ENCODE assay signal across 8 mouse cellular contexts in genomic region chr5:107167373-107167772, GRCm38 (mm10).
DNase-seq lines count a peak whose midpoint lies in the region; ATAC-seq lines count a peak whose summit lies in the region.

No protein-coding gene starts in this region.

- H3K36me3 ChIP-seq in kidney, embryonic 16.5 days (ENCODE audit: insufficient read depth, low read length) = no peaks in the 10 kb centered on the region
- H3K36me3 ChIP-seq in forebrain, embryonic 12.5 days (replicated peaks) = no peaks in the 10 kb centered on the region
- H3K36me3 ChIP-seq in liver, embryonic 12.5 days = no peaks in the 10 kb centered on the region

- WGBS in kidney, embryonic 16.5 days = 19% methylated on average over 12 of the region's 12 CpGs
- 56% methylated on average over 12 of the region's 12 CpGs for WGBS in forebrain, embryonic 12.5 days
- WGBS in liver, embryonic 12.5 days (ENCODE audit: insufficient replicate concordance) = 64% methylated on average over 12 of the region's 12 CpGs

- H3K4me2 ChIP-seq in kidney, embryonic 16.5 days (replicated peaks; ENCODE audit: low read depth, low read length) = peak overlapping the region; percentile 43
- H3K4me2 ChIP-seq in forebrain, embryonic 12.5 days = 0 out of 2 replicates have a peak overlapping the region, but pooled peaks have one; percentile 4
- no peak overlapping the region for H3K4me2 ChIP-seq in liver, embryonic 12.5 days

- H3K4me3 ChIP-seq in kidney, embryonic 16.5 days (ENCODE audit: low read length) = peak overlapping the region; percentile 12; the same call in 1 of the 2 replicates
- H3K4me3 ChIP-seq in brown adipose tissue, adult 24 weeks (ENCODE audit: insufficient read depth, low read depth, low read length) = peak overlapping the region; percentile 11; the same call in 1 of the 2 replicates
- no peak overlapping the region for H3K4me3 ChIP-seq in forebrain, embryonic 12.5 days (replicated peaks)
- H3K4me3 ChIP-seq in liver, embryonic 12.5 days = no peak overlapping the region

- ATAC-seq in kidney, embryonic 16.5 days (ENCODE audit: low FRiP score, low TSS enrichment) = peak; percentile 35
- ATAC-seq in forebrain, embryonic 12.5 days (ENCODE audit: low FRiP score) = no peak
- no peak for ATAC-seq in liver, embryonic 12.5 days

- H3K27me3 ChIP-seq in kidney, embryonic 16.5 days (ENCODE audit: insufficient read depth, low read length) = no peaks in the 10 kb centered on the region
- peaks cover 19% of the 10 kb centered on the region for H3K27me3 ChIP-seq in forebrain, embryonic 12.5 days
- no peaks in the 10 kb centered on the region for H3K27me3 ChIP-seq in liver, embryonic 12.5 days (replicated peaks)

- H3K9ac ChIP-seq in kidney, embryonic 16.5 days (replicated peaks; ENCODE audit: low read length) = peak overlapping the region; percentile 32; the same call in 1 of the 2 replicates
- H3K9ac ChIP-seq in forebrain, embryonic 12.5 days = no peak overlapping the region
- H3K9ac ChIP-seq in liver, embryonic 12.5 days = no peak overlapping the region

- peaks cover 34% of the 10 kb centered on the region for H3K4me1 ChIP-seq in kidney, embryonic 16.5 days (ENCODE audit: insufficient read depth, low read length)
- H3K4me1 ChIP-seq in brown adipose tissue, adult 24 weeks (ENCODE audit: control insufficient read depth, insufficient read depth, insufficient read length, low read length) = peaks cover 46% of the 10 kb centered on the region
- peaks cover 24% of the 10 kb centered on the region for H3K4me1 ChIP-seq in forebrain, embryonic 12.5 days
- peaks cover 34% of the 10 kb centered on the region for H3K4me1 ChIP-seq in liver, embryonic 12.5 days

- no peak for DNase-seq in kidney, adult 11 months
- no peak for DNase-seq in ovary, adult 18-20 months (ENCODE audit: low spot score)
- DNase-seq in right cerebral cortex, postnatal 4 days = no peak
- DNase-seq in right cerebral cortex, postnatal 36 days (ENCODE audit: low spot score in 2 of 2) = no peak

- H3K27ac ChIP-seq in kidney, embryonic 16.5 days (ENCODE audit: low read length) = peak overlapping the region; percentile 92
- H3K27ac ChIP-seq in brown adipose tissue, adult 24 weeks (replicated peaks; ENCODE audit: low read depth, low read length) = peak overlapping the region; percentile 76
- H3K27ac ChIP-seq in forebrain, embryonic 12.5 days = no peak overlapping the region; the same call in 1 of the 2 replicates
- H3K27ac ChIP-seq in liver, embryonic 12.5 days = 0 out of 2 replicates have a peak overlapping the region, but pooled peaks have one; percentile 15

- no peaks in the 10 kb centered on the region for H3K9me3 ChIP-seq in kidney, embryonic 16.5 days (ENCODE audit: low read length)
- H3K9me3 ChIP-seq in forebrain, embryonic 12.5 days = no peaks in the 10 kb centered on the region
- H3K9me3 ChIP-seq in liver, embryonic 12.5 days (replicated peaks) = no peaks in the 10 kb centered on the region

Comparison
In these comparisons a context has a peak if more than half of its experiments do, and no peak if none do; other contexts are left out.
1. H3K4me3 ChIP-seq: peak in kidney, embryonic 16.5 days (single experiment) and brown adipose tissue, adult 24 weeks (single experiment); none in forebrain, embryonic 12.5 days (single experiment) and liver, embryonic 12.5 days (single experiment).